Mouse (Mus musculus) megakaryocyte-erythroid progenitor cell, adult 5 weeks (primary cell): ENCODE results near the gene Mlst8. TPM values are rescaled to one million over a fixed set of nuclear protein-coding genes. Genes with fewer than 3 reads are reported as not detected.

Source experiments
- polyA plus RNA-seq: library from polyadenylated mRNA; stranded (reverse); fragments of >175 nt; gene quantifications from 2 replicates; pipeline ENCODE4 v1.2.3, GENCODE M21; 2012

The Mlst8 gene
- polyA plus RNA-seq, result 11.5 and 13.6 TPM in 2 replicates

GRCm38 (mm10) chr17:24478663-24479380 lies at the start of gene Mlst8:
Gene Mlst8 (minus strand): TSS chr17:24479078.

DNA sequence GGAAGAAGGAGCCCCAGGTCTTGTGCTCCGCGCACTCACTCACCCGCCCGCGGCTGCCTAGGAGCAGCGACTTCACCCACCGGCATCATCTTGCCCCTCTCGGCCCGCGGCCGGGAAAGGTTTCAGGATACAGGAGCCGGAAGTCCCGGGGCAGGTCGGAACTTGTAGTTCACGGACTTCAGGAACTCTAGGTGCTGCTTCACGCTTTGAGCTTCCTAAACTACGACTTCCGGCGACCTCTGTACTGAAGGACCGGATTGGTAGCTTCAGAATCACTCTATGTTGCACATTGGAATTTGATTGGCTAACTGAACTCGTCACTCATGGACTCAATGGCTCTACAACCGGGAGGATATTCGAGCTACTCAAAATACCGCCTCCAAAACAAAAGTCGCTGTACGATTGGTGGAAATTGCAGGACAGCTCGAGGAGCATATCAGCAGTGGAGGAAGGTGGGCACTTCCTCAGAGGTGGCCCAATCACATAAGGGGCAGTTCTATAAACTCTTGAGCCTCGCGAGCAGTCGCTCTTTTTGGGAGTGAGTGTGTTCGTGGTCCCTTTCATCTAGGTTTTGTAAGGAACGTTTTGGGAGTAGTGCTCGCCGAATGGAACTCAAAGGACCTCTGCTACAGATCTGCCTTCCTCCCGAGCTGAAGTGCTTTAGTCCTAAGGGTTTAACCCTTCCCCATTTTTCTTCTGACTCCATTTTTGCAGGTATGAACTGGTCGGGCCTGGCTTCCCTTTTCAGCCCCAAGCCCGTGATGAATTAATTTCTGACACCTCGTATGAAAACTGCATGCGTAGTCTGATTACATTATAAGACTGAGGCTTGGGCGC lies 49.1 kb upstream of the Mlst8 start, which contains the start of gene Traf7:
Gene Traf7 (minus strand): TSS at position 216 of the 837 bp plus-strand sequence.

GRCm38 (mm10) chr17:24488186-24488661 lies 9.3 kb upstream of the Mlst8 start, which contains the start of gene Caskin1:
Gene Caskin1 (plus strand): TSS chr17:24488601.

GRCm38 (mm10) chr17:24473612-24474275 lies 5.1 kb downstream of the Mlst8 start, which contains the start of gene Bricd5:
Gene Bricd5 (plus strand): TSS chr17:24473884.

DNA sequence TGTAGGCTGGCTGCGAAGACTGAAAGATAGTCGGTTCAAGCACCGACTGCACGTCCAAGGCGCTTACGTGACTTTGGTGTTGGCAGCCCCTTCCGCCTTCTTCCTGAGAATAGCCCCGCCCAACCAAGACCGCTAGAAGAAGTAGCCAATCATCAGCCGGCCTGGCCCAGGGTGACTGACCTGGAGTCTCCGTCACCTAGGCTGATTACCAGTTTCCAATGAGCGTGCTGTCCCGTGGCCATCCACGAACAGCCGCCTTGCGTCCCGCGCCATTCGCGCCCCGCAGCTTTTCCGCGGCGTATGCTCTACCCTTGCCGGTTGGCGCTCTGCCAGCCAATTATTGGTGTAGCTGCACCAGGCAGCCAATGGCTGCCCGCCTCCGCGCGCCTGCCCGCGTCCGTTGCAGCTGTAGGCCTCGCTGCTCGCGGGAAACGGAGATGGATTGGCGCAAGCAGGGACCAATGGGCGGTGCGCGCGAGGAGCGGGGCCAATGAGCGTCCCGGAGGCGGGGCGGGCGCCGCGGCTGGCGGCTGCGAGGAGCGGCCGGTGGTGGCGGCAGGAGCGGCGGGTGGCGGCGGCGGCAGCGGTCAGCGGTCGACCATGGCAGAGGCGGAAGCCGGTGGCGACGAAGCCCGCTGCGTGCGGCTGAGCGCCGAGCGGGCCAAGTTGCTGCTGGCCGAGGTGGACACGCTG lies 8.8 kb downstream of the Mlst8 start, which contains the start of the genes E4f1 and Pgp:
Gene E4f1 (minus strand): TSS at position 404 of the 693 bp plus-strand sequence.
Gene Pgp (plus strand): TSS at position 483 of the 693 bp plus-strand sequence.

DNA sequence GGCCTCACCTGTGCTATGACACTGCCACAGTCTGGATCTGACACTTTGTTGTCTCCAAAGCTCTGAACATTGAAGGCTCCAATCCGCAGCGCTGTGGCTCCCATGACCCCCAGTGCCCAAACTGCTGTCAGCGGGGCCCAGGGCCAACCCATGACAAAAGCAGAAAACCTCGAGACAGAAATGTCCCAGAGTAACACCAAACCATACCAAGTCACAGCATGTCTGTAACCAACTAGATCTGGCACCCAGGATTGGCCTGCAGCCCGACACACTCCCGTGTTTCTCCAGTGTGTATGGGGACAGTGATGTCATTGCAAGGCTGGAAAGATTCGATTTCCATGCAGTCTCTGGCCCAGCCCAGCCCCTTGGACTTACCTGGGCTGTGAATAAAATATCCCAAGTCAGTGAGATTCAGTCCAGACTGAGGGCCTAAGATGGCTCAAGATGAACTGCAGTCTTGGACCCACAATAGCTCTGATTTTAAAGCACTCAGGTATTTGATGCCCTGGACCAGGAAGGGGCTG lies 36.2 kb downstream of the Mlst8 start, which contains the start of gene Dnase1l2:
Gene Dnase1l2 (minus strand): TSS at position 474 of the 524 bp plus-strand sequence.

GRCm38 (mm10) chr17:24426471-24427169 lies 52.3 kb downstream of the Mlst8 start, which contains the start of gene Eci1:
Gene Eci1 (plus strand): TSS chr17:24426641.

Other genes with a start within 250 kb of the Mlst8 start
- 12.6 and 17.9 TPM in 2 replicates for gene Ccnf, start 227.6 kb downstream of the Mlst8 start, polyA plus RNA-seq
- gene Abca17, start 128.0 kb downstream of the Mlst8 start, polyA plus RNA-seq, result not detected in 2 replicates
- gene Abca3, start 127.1 kb downstream of the Mlst8 start, polyA plus RNA-seq, result 17.2 and 20.4 TPM in 2 replicates
- gene Rnps1, start 64.5 kb downstream of the Mlst8 start, polyA plus RNA-seq, result 380 and 417 TPM in 2 replicates
- gene Eci1, start 52.4 kb downstream of the Mlst8 start, polyA plus RNA-seq, result 60.8 and 65.3 TPM in 2 replicates
- gene Dnase1l2, start 36.0 kb downstream of the Mlst8 start, polyA plus RNA-seq, result 0.14 and 0.30 TPM in 2 replicates
- gene E4f1, start 8.8 kb downstream of the Mlst8 start, polyA plus RNA-seq, result 22.1 and 25.5 TPM in 2 replicates
- gene Pgp, start 8.7 kb downstream of the Mlst8 start, polyA plus RNA-seq, result 40.9 and 49.4 TPM in 2 replicates
- 0.47 TPM in 1 of 2 replicates, not detected in the other for gene Bricd5, start 5.2 kb downstream of the Mlst8 start, polyA plus RNA-seq
- 0.09 TPM in 2 replicates for gene Caskin1, start 9.5 kb upstream of the Mlst8 start, polyA plus RNA-seq
- gene Traf7, start 48.9 kb upstream of the Mlst8 start, polyA plus RNA-seq, result 245 and 258 TPM in 2 replicates
- gene Rab26, start 55.1 kb upstream of the Mlst8 start, polyA plus RNA-seq, result 0.11 and 0.31 TPM in 2 replicates
- 8.2 and 11.0 TPM in 2 replicates for gene Pkd1, start 70.8 kb upstream of the Mlst8 start, polyA plus RNA-seq
- gene Tsc2, start 153.6 kb upstream of the Mlst8 start, polyA plus RNA-seq, result 54.9 and 75.1 TPM in 2 replicates
- gene Nthl1, start 153.6 kb upstream of the Mlst8 start, polyA plus RNA-seq, result 13.1 and 14.7 TPM in 2 replicates
- gene Slc9a3r2, start 171.2 kb upstream of the Mlst8 start, polyA plus RNA-seq, result 6.3 and 8.8 TPM in 2 replicates
- gene Npw, start 179.4 kb upstream of the Mlst8 start, polyA plus RNA-seq, result 1.1 and 1.8 TPM in 2 replicates
- 115 and 133 TPM in 2 replicates for gene Zfp598, start 190.6 kb upstream of the Mlst8 start, polyA plus RNA-seq
- gene Syngr3, start 210.9 kb upstream of the Mlst8 start, polyA plus RNA-seq, result 0.09 and 0.17 TPM in 2 replicates
- gene Gfer, start 217.1 kb upstream of the Mlst8 start, polyA plus RNA-seq, result 83.1 and 98.4 TPM in 2 replicates
- gene Noxo1, start 217.2 kb upstream of the Mlst8 start, polyA plus RNA-seq, result 1.4 and 1.9 TPM in 2 replicates
- 27.5 and 29.5 TPM in 2 replicates for gene Tbl3, start 228.6 kb upstream of the Mlst8 start, polyA plus RNA-seq
- gene Rnf151, start 239.0 kb upstream of the Mlst8 start, polyA plus RNA-seq, result 0.10 and 0.29 TPM in 2 replicates
- gene Rps2, start 239.0 kb upstream of the Mlst8 start, polyA plus RNA-seq, result 3,004 and 3,175 TPM in 2 replicates
- gene Ndufb10, start 245.4 kb upstream of the Mlst8 start, polyA plus RNA-seq, result 406 and 479 TPM in 2 replicates
- 0.62 and 0.84 TPM in 2 replicates for gene Rpl3l, start 248.7 kb upstream of the Mlst8 start, polyA plus RNA-seq